Mouse (Mus musculus) embryonic facial prominence, embryonic 14.5 days (tissue): ENCODE data around the gene Adgra1. TPM values are rescaled to one million over a fixed set of nuclear protein-coding genes. Genes with fewer than 3 reads are reported as not detected.

Experiments
- ATAC-seq: fragments of 200-750 bp; cut with Nextera tagmentation; 2 replicates; pipeline ENCODE4 v1.8.0; 2017; ENCODE audit warnings: low read depth, moderate number of reproducible peaks, moderate TSS enrichment
- DNase-seq: peaks from one replicate; pipeline ENCODE4 v3.0.0-alpha.2; 2015; ENCODE audit warnings: low spot score
- H3K27ac ChIP-seq: fragments of 300-500 bp; sonication (generic); replicated peaks from 2 replicates; pipeline ENCODE4 v1.5.1; 2014; ENCODE audit warnings: low read depth, mild to moderate bottlenecking, low read length, moderate library complexity
- H3K27me3 ChIP-seq: fragments of 300-500 bp; sonication (generic); replicated peaks from 2 replicates; pipeline ENCODE4 v1.6.1; 2014; ENCODE audit warnings: low read length; ENCODE audit not compliant: control insufficient read depth, insufficient read depth
- H3K36me3 ChIP-seq: fragments of 300-500 bp; sonication (generic); 2 replicates; pipeline ENCODE4 v1.6.1; 2014; ENCODE audit warnings: low read length, mixed read lengths; ENCODE audit not compliant: control insufficient read depth, insufficient read depth
- H3K4me1 ChIP-seq: fragments of 300-500 bp; sonication (generic); 2 replicates; pipeline ENCODE4 v1.6.1; 2014; ENCODE audit warnings: antibody characterized with exemption, low read length; ENCODE audit not compliant: control insufficient read depth, insufficient read depth
- H3K4me2 ChIP-seq: fragments of 300-500 bp; sonication (generic); 2 replicates; pipeline ENCODE4 v1.6.1; 2014; ENCODE audit warnings: low read depth, mild to moderate bottlenecking, low read length, moderate library complexity, mixed read lengths
- H3K4me3 ChIP-seq: fragments of 300-500 bp; sonication (generic); 2 replicates; pipeline ENCODE4 v1.5.1; 2014; ENCODE audit warnings: low read depth, mild to moderate bottlenecking, low read length
- H3K9ac ChIP-seq: fragments of 300-500 bp; sonication (generic); 2 replicates; pipeline ENCODE4 v1.6.1; 2014; ENCODE audit warnings: low read depth, mild to moderate bottlenecking, low read length, moderate library complexity, mixed read lengths
- H3K9me3 ChIP-seq: fragments of 300-500 bp; sonication (generic); 2 replicates; pipeline ENCODE4 v1.6.1; 2016; ENCODE audit warnings: low read length; ENCODE audit not compliant: control insufficient read depth
- WGBS: fragments of 180-500 bp; shearing (Covaris S2); extraction: QIAGEN DNeasy Blood & Tissue Kit; methylation state at CpG from one replicate; pipeline ENCODE4 v1.1.7; 2014; 5-methylcytosine and 5-hydroxymethylcytosine counted together
- polyA plus RNA-seq: library from polyadenylated mRNA; unstranded; fragments of >200 nt; fragmentation: Nextera tagmentation; extraction: Ambion mirVana; gene quantifications from 2 replicates; pipeline ENCODE4 v1.2.1, GENCODE M21; 2014

The Adgra1 gene
- polyA plus RNA-seq, 1 experiment from 2014 or later: 0.81 TPM

DNA sequence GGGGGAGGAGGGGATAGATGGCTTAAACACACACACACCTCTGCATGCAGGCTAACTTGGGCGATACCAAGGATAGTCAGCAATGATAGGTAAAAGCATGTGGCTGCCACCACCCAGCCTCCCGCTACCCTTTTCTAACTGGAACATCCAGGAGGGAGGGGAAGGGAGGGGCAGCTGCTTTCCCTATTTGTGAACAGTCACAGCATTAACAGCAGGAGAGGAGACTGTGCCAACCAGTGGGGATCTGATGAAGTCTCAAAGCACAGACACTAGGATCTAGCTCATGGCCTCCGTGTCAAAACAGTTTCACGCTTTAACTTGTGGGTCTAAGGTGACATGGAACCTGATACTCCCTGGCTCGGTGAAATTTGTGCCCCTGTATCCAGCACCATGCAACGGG lies 23.9 kb upstream of the Adgra1 start:
- Histone ChIP-seq H3K36me3 (no peaks in the 10 kb centered on the region), H3K27ac (no peak overlapping the region), H3K9me3 (no peaks in the 10 kb centered on the region), H3K4me3 (no peak overlapping the region), H3K4me2 (no peak overlapping the region), H3K27me3 (no peaks in the 10 kb centered on the region), H3K4me1 (no peaks in the 10 kb centered on the region), H3K9ac (no peak overlapping the region)
- ATAC-seq: no peak
- WGBS: 63% methylated on average over 6 of the region's 6 CpGs
- no peak for DNase-seq

GRCm38 (mm10) chr7:139811706-139812105 lies 22.3 kb upstream of the Adgra1 start:
- Histone ChIP-seq H3K4me3 (no peak overlapping the region), H3K36me3 (no peaks in the 10 kb centered on the region), H3K9me3 (no peaks in the 10 kb centered on the region), H3K27ac (no peak overlapping the region), H3K4me1 (no peaks in the 10 kb centered on the region), H3K27me3 (no peaks in the 10 kb centered on the region), H3K4me2 (no peak overlapping the region), H3K9ac (no peak overlapping the region)
- WGBS: 80% methylated on average over 7 of the region's 7 CpGs
- DNase-seq (no peak), ATAC-seq (no peak)

DNA sequence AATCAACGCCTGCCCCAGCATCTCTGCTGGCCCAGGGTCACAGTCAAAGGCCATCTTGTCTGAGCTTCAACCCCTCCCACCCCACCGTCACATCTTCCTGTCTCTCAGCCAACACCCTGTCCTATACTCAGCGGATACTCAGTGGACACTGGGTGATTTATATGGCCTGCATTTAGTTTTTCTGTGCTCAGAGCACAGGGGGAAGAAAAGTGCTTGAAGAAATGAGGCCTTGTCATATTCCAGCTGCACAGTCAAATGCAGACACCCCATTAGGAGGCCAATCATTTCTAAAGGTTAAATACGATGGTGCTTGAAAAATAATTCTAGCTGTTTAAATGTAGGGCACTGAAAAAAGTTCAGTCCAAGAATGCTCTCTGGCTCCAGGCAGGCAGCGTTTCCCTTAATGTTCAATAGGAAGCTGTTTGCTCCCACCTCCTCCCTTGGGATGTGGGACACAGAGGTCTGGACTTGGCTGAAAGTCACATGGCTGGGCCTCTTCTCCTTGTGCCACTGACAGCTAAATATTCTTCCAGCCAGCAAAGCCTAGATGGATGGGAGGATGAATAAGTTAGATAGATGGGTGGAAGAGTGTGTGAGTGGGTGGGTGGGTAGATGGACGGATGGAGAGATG lies 20.3 kb upstream of the Adgra1 start:
- no peak overlapping the region for H3K9ac ChIP-seq
- ATAC-seq (no peak), DNase-seq (no peak)
- H3K27ac ChIP-seq: no peak overlapping the region
- no peaks in the 10 kb centered on the region for H3K27me3 ChIP-seq
- H3K9me3 ChIP-seq: no peaks in the 10 kb centered on the region
- no peak overlapping the region for H3K4me3 ChIP-seq
- no peak overlapping the region for H3K4me2 ChIP-seq
- H3K36me3 ChIP-seq: no peaks in the 10 kb centered on the region
- no peaks in the 10 kb centered on the region for H3K4me1 ChIP-seq
- 83% methylated on average over 6 of the region's 6 CpGs for WGBS

- H3K4me3 ChIP-seq: no peak overlapping the region
- no peaks in the 10 kb centered on the region for H3K4me1 ChIP-seq
- 52% methylated on average over 12 of the region's 12 CpGs for WGBS
- no peaks in the 10 kb centered on the region for H3K36me3 ChIP-seq
- no peak overlapping the region for H3K9ac ChIP-seq
- ATAC-seq (no peak), DNase-seq (no peak)
- H3K9me3 ChIP-seq: no peaks in the 10 kb centered on the region
- no peak overlapping the region for H3K4me2 ChIP-seq
- no peaks in the 10 kb centered on the region for H3K27me3 ChIP-seq
- no peak overlapping the region for H3K27ac ChIP-seq
Observed at GRCm38 (mm10) chr7:139822301-139823010, 11.5 kb upstream of the Adgra1 start.

DNA sequence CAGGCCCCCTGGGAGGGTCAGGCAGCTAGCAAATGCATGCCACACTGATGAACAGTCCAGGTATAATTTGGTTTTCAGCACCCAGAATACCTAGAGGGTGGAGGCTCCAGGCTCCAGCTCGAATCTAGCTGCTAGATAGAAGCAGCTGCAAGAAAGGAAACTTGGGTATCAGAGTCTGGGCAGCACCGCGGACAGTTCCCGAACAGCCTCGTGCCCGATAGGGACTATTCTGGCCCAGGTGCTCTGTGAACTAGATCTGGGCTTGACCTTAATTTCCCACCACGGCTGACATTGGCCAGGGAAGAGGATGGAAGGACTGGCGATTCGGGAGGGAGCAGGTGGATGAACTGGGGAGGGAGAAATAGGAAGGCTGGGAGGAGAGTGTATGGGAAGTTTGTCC lies 6.3 kb upstream of the Adgra1 start:
- no peak overlapping the region for H3K9ac ChIP-seq
- 4% methylated on average over 9 of the region's 9 CpGs for WGBS

DNA sequence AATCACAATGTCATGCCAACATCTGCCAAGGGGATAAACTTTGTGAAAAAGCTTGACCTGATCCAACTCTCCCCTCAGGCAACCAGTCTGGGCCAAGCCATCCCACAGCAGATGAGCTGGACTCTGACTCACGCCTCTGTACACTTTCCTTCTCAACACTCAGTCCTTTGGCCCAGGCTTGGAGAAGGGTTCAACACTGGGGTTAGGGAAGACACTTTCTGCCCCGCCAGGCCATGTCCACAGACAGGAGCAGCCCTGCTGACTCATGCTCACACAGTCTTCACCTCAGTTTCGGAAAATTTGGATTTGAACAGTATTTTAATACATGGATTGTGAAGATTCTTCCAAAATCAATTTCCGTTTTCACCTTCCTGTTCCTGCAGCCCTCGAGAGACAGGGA lies 442 bp upstream of the Adgra1 start:
- 0 out of 2 replicates have a peak overlapping the region, but pooled peaks have one; percentile 5 for H3K9ac ChIP-seq
- DNase-seq: no peak
- no peaks in the 10 kb centered on the region for H3K9me3 ChIP-seq
- H3K4me1 ChIP-seq: no peaks in the 10 kb centered on the region
- H3K27ac ChIP-seq: no peak overlapping the region
- H3K4me2 ChIP-seq: peak overlapping the region; percentile 54
- H3K36me3 ChIP-seq: no peaks in the 10 kb centered on the region
- H3K27me3 ChIP-seq: peaks cover 31% of the 10 kb centered on the region
- no peak for ATAC-seq
- H3K4me3 ChIP-seq: peak overlapping the region; percentile 21
- WGBS: 23% methylated on average over 5 of the region's 5 CpGs

More for the DNA sequence above, 6.3 kb upstream of the Adgra1 start:
- no peaks in the 10 kb centered on the region for H3K36me3 ChIP-seq
- no peak overlapping the region for H3K4me2 ChIP-seq
- H3K27ac ChIP-seq: no peak overlapping the region
- H3K9me3 ChIP-seq: no peaks in the 10 kb centered on the region
- H3K27me3 ChIP-seq: no peaks in the 10 kb centered on the region
- DNase-seq (peak; percentile 37), ATAC-seq (no peak)
- H3K4me3 ChIP-seq: no peak overlapping the region
- no peaks in the 10 kb centered on the region for H3K4me1 ChIP-seq

- Histone ChIP-seq H3K27me3 (peaks cover 31% of the 10 kb centered on the region), H3K27ac (no peak overlapping the region), H3K4me2 (no peak overlapping the region), H3K9ac (no peak overlapping the region), H3K36me3 (no peaks in the 10 kb centered on the region), H3K9me3 (no peaks in the 10 kb centered on the region), H3K4me3 (no peak overlapping the region), H3K4me1 (no peaks in the 10 kb centered on the region)
- ATAC-seq: no peak
- WGBS: 62% methylated on average over 15 of the region's 15 CpGs
- DNase-seq: peak; percentile 8
Observed at GRCm38 (mm10) chr7:139835140-139836131, 1.5 kb downstream of the Adgra1 start.

DNA sequence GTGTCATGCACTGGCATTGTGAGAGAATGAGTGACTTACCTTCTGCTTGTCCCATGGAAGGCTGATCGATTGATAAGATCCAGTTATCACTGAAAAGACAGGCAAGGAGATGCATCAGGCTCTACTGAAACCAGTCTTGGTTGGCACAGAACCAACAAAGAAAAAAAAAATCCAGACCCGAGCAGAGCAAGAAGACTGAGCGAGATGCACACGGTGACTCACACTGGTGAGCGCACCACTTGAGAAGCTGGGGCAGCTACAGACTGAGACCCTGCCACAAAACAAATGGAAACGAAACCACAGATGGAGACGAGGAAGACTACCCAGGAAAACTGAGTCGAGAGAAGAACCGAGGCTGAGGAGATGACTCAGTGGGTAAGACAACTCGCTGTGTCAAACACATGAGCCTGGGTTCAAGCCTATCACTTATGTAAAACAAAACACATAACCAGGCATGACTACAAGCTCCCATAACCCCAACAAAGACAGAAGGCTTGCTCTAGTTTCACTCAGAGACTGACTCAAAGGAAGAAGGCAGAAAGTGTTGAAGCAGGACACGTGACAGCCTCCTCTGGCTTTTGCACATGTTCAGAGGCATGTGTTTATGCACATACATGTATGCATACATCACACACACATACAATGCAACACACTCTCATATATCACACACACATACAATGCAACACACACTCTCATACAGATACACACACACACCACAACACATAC lies 6.6 kb downstream of the Adgra1 start:
- H3K9ac ChIP-seq: no peak overlapping the region
- WGBS: 81% methylated on average over 11 of the region's 11 CpGs
- ATAC-seq (no peak), DNase-seq (no peak)
- no peaks in the 10 kb centered on the region for H3K4me1 ChIP-seq
- no peaks in the 10 kb centered on the region for H3K9me3 ChIP-seq
- no peak overlapping the region for H3K4me2 ChIP-seq
- H3K36me3 ChIP-seq: no peaks in the 10 kb centered on the region
- peaks cover 3% of the 10 kb centered on the region; the same call in 1 of the 2 replicates for H3K27me3 ChIP-seq
- no peak overlapping the region for H3K27ac ChIP-seq
- H3K4me3 ChIP-seq: no peak overlapping the region
